Mouse (Mus musculus) spleen, postnatal 36 days (tissue): ENCODE results near the gene Eln.

Source experiments
- DNase-seq, 2 experiments: peaks; one replicate each; pipeline ENCODE4 v3.0.0; 2022; ENCODE audit warnings: low spot score in 2 of 2, mixed read lengths in 1 of 2

Eln gene

GRCm38 (mm10) chr5:134743991-134744390 is 3.1 kb downstream of the Eln start:
- DNase-seq, result no peak

GRCm38 (mm10) chr5:134742221-134742795 is 4.8 kb downstream of the Eln start:
- DNase-seq, result no peak

GRCm38 (mm10) chr5:134740501-134741341 is 6.4 kb downstream of the Eln start:
- no peak for DNase-seq

- DNase-seq, result no peak
Measured at GRCm38 (mm10) chr5:134739951-134740350, 7.2 kb downstream of the Eln start.

GRCm38 (mm10) chr5:134734920-134735319 is 12.2 kb downstream of the Eln start:
- no peak for DNase-seq

GRCm38 (mm10) chr5:134734072-134734471 is 13.1 kb downstream of the Eln start:
- DNase-seq, result no peak

- DNase-seq, result no peak
Measured at GRCm38 (mm10) chr5:134733241-134733640, 13.9 kb downstream of the Eln start.

- no peak for DNase-seq
Measured at GRCm38 (mm10) chr5:134729124-134729523, 18.0 kb downstream of the Eln start.

GRCm38 (mm10) chr5:134728535-134728934 is 18.6 kb downstream of the Eln start:
- DNase-seq, result no peak

GRCm38 (mm10) chr5:134727001-134727639 is 20.0 kb downstream of the Eln start:
- no peak for DNase-seq

- no peak for DNase-seq
Measured at GRCm38 (mm10) chr5:134725299-134725698, 21.8 kb downstream of the Eln start.

- DNase-seq, result no peak
Measured at GRCm38 (mm10) chr5:134720058-134720457, 27.1 kb downstream of the Eln start.

GRCm38 (mm10) chr5:134711076-134711475 is 36.0 kb downstream of the Eln start:
- DNase-seq, result no peak

- DNase-seq, result no peak
Measured at GRCm38 (mm10) chr5:134709275-134709674, 37.8 kb downstream of the Eln start.

- peak; percentile 64 to 76 for DNase-seq
Measured at GRCm38 (mm10) chr5:134704157-134704556, 43.0 kb downstream of the Eln start.

- no peak for DNase-seq
Measured at GRCm38 (mm10) chr5:134695539-134695938, 51.6 kb downstream of the Eln start.

GRCm38 (mm10) chr5:134695082-134695481 is 52.0 kb downstream of the Eln start:
- DNase-seq, result no peak

GRCm38 (mm10) chr5:134692704-134693103 is 54.4 kb downstream of the Eln start:
- DNase-seq, result no peak

- peak; percentile 100 for DNase-seq
Measured at GRCm38 (mm10) chr5:134688718-134689284, 58.3 kb downstream of the Eln start.

- no peak for DNase-seq
Measured at GRCm38 (mm10) chr5:134688086-134688717, 58.9 kb downstream of the Eln start, which contains the start of gene Limk1. Gene Limk1, minus strand, starts transcription at chr5:134688598.

- DNase-seq, result no peak
Measured at GRCm38 (mm10) chr5:134687187-134687586, 59.9 kb downstream of the Eln start.

- DNase-seq, result no peak
Measured at GRCm38 (mm10) chr5:134686541-134686940, 60.6 kb downstream of the Eln start.
